ENCODE assay signal across 8 mouse cellular contexts in genomic region chr3:96440578-96440977, GRCm38 (mm10). TPM values are rescaled to one million over a fixed set of nuclear protein-coding genes. Genes with fewer than 3 reads are reported as not detected.
A peak's percentile ranks its signal among the peaks of the same experiment; 100 is the strongest.
DNase-seq lines count a peak whose midpoint lies in the region; ATAC-seq and TF ChIP-seq lines count a peak whose summit lies in the region.

No protein-coding gene starts in this region.

- no peaks in the 10 kb centered on the region for H3K9me3 ChIP-seq in forebrain, postnatal 0 days (ENCODE audit: low read length)
- no peaks in the 10 kb centered on the region for H3K9me3 ChIP-seq in hindbrain, embryonic 14.5 days (ENCODE audit: control insufficient read depth, low read length)

- peak; percentile 93 for TF ChIP-seq CTCF in forebrain, postnatal 0 days (IDR thresholded peaks at IDR 0.05; ENCODE audit: low read depth)

- peak overlapping the region; percentile 63 for H3K4me2 ChIP-seq in forebrain, postnatal 0 days (ENCODE audit: low read depth)
- H3K4me2 ChIP-seq in hindbrain, embryonic 14.5 days (replicated peaks), result peak overlapping the region; percentile 62

- H3K27ac ChIP-seq in forebrain, postnatal 0 days (ENCODE audit: low read depth, low read length), result no peak overlapping the region
- no peak overlapping the region for H3K27ac ChIP-seq in hindbrain, embryonic 14.5 days

- peak overlapping the region; percentile 51 for H3K9ac ChIP-seq in forebrain, postnatal 0 days
- peak overlapping the region; percentile 59 for H3K9ac ChIP-seq in hindbrain, embryonic 14.5 days

- 1% methylated on average over 13 of the region's 13 CpGs for WGBS in forebrain, postnatal 0 days
- under 1% methylated on average over 13 of the region's 13 CpGs for WGBS in hindbrain, embryonic 14.5 days

- H3K27me3 ChIP-seq in forebrain, postnatal 0 days (ENCODE audit: insufficient read depth, low read length), result peaks cover 65% of the 10 kb centered on the region
- peaks cover 93% of the 10 kb centered on the region for H3K27me3 ChIP-seq in hindbrain, embryonic 14.5 days (ENCODE audit: control insufficient read depth, insufficient read depth, low read length)

- peak; percentile 50 for DNase-seq in Muller cell, postnatal 12 days (ENCODE audit: inconsistent ontology term)
- peak; percentile 69 for DNase-seq in cerebellum, adult 8-10 months
- DNase-seq in forebrain, postnatal 0 days, result peak; percentile 83
- peak; percentile 86 for DNase-seq in hindbrain, embryonic 14.5 days (ENCODE audit: low spot score)
- DNase-seq in layer of hippocampus, postnatal 25 days (ENCODE audit: extremely low spot score in 1 of 2, low spot score in 1 of 2), result peak; percentile 46 to 74
- DNase-seq in lung, postnatal 14 days, result peak; percentile 75
- peak; percentile 66 for DNase-seq in retina, postnatal 7 days (ENCODE audit: low read depth, low spot score)
- peak; percentile 53 for DNase-seq in urinary bladder, postnatal 25 days (ENCODE audit: low spot score)

- no peak for ATAC-seq in forebrain, postnatal 0 days
- ATAC-seq in hindbrain, embryonic 14.5 days (ENCODE audit: low FRiP score), result no peak

- peak overlapping the region; percentile 39 for H3K4me3 ChIP-seq in forebrain, postnatal 0 days (ENCODE audit: low read depth, low read length)
- peak overlapping the region; percentile 38 for H3K4me3 ChIP-seq in hindbrain, embryonic 14.5 days (replicated peaks; ENCODE audit: low read length)

- no peaks in the 10 kb centered on the region for H3K36me3 ChIP-seq in forebrain, postnatal 0 days (ENCODE audit: insufficient read depth)
- H3K36me3 ChIP-seq in hindbrain, embryonic 14.5 days (replicated peaks; ENCODE audit: control insufficient read depth, insufficient read depth), result no peaks in the 10 kb centered on the region

- H3K4me1 ChIP-seq in forebrain, postnatal 0 days (ENCODE audit: insufficient read depth), result no peaks in the 10 kb centered on the region
- no peaks in the 10 kb centered on the region; the same call in 1 of the 2 replicates for H3K4me1 ChIP-seq in hindbrain, embryonic 14.5 days (replicated peaks; ENCODE audit: control insufficient read depth, insufficient read depth, low read length)

RNA-seq across cellular contexts. Expression of gene BC107364, which starts 11.5 kb away (rescaled TPM):
- total RNA-seq in forebrain, postnatal 0 days (2014; rRNA removed), result not detected in 2 replicates
- polyA plus RNA-seq in forebrain, postnatal 0 days (2015; fragmentation: Nextera tagmentation; extraction: Ambion mirVana), result not detected in 2 replicates
- not detected in 2 replicates for polyA plus RNA-seq in hindbrain, embryonic 14.5 days (2014; fragmentation: Nextera tagmentation; extraction: Ambion mirVana)
- total RNA-seq in layer of hippocampus, postnatal 25 days (2021), result not detected
